Mouse (Mus musculus) heart, postnatal 0 days (tissue): Measurements from ENCODE around the gene Alox5ap. TPM values are rescaled to one million over a fixed set of nuclear protein-coding genes. Genes with fewer than 3 reads are reported as not detected.

ENCODE experiments used
- ATAC-seq: fragments of 200-750 bp; cut with Nextera tagmentation; 2 replicates; pipeline ENCODE4 v1.8.0; 2017; ENCODE audit warnings: low read depth, moderate number of reproducible peaks, moderate library complexity; ENCODE audit not compliant: insufficient read depth
- DNase-seq: peaks from one replicate; pipeline ENCODE4 v3.0.0-alpha.2; 2016; ENCODE audit warnings: low spot score
- H3K27ac ChIP-seq: fragments of 300-500 bp; sonication (generic); 2 replicates; pipeline ENCODE4 v1.5.1; 2014; ENCODE audit warnings: low read depth, mild to moderate bottlenecking
- H3K27me3 ChIP-seq: fragments of 300-500 bp; sonication (generic); 2 replicates; pipeline ENCODE4 v1.6.1; 2014; ENCODE audit warnings: low read length, mixed read lengths; ENCODE audit not compliant: control insufficient read depth, insufficient read depth
- H3K36me3 ChIP-seq: fragments of 300-500 bp; sonication (generic); replicated peaks from 2 replicates; pipeline ENCODE4 v1.6.1; 2014; ENCODE audit warnings: low read length, mixed read lengths; ENCODE audit not compliant: control insufficient read depth, insufficient read depth
- H3K4me1 ChIP-seq: fragments of 300-500 bp; sonication (generic); 2 replicates; pipeline ENCODE4 v1.6.1; 2014; ENCODE audit warnings: antibody characterized with exemption; ENCODE audit not compliant: control insufficient read depth, insufficient read depth
- H3K4me2 ChIP-seq: fragments of 300-500 bp; sonication (generic); 2 replicates; pipeline ENCODE4 v1.6.1; 2014; ENCODE audit warnings: low read depth, mild to moderate bottlenecking, low read length, moderate library complexity
- H3K4me3 ChIP-seq: fragments of 300-500 bp; sonication (generic); 2 replicates; pipeline ENCODE4 v1.5.1; 2014; ENCODE audit warnings: low read depth, low read length
- H3K9ac ChIP-seq: fragments of 300-500 bp; sonication (generic); replicated peaks from 2 replicates; pipeline ENCODE4 v1.6.1; 2014; ENCODE audit warnings: low read depth, low read length, mixed read lengths
- H3K9me3 ChIP-seq: fragments of 300-500 bp; sonication (generic); replicated peaks from 2 replicates; pipeline ENCODE4 v1.6.1; 2016; ENCODE audit warnings: low read length; ENCODE audit not compliant: control insufficient read depth
- CTCF ChIP-seq: IDR thresholded peaks from 2 replicates; pipeline ENCODE4 v1.5.1; 2016; ENCODE audit warnings: antibody characterized with exemption, control low read depth, low read depth
- EP300 ChIP-seq: IDR thresholded peaks from 2 replicates; pipeline ENCODE4 v1.6.1; 2016; ENCODE audit warnings: antibody characterized with exemption, low read depth
- WGBS: fragments of 180-500 bp; shearing (Covaris S2); extraction: QIAGEN DNeasy Blood & Tissue Kit; methylation state at CpG from one replicate; pipeline ENCODE4 v1.1.7; 2014; 5-methylcytosine and 5-hydroxymethylcytosine counted together
- microRNA-seq: library from miRNA; unstranded; fragments of <30 nt; microRNA quantifications from one replicate; pipeline ENCODE4, GENCODE M21; 2016
- polyA plus RNA-seq: library from polyadenylated mRNA; unstranded; fragments of >200 nt; fragmentation: Nextera tagmentation; extraction: Ambion mirVana; gene quantifications from 2 replicates; pipeline ENCODE4 v1.2.1, GENCODE M21; 2015
- total RNA-seq: library from RNA; depleted of rRNA; stranded (reverse); fragments of >200 nt; gene quantifications from 2 replicates; pipeline ENCODE4 v1.2.3, GENCODE M21; 2014; ENCODE audit warnings: low replicate concordance; rRNA removed

Alox5ap gene
- total and polyA plus RNA-seq, 2 experiments from 2014 or later, result 5.2 to 9.2 TPM

DNA sequence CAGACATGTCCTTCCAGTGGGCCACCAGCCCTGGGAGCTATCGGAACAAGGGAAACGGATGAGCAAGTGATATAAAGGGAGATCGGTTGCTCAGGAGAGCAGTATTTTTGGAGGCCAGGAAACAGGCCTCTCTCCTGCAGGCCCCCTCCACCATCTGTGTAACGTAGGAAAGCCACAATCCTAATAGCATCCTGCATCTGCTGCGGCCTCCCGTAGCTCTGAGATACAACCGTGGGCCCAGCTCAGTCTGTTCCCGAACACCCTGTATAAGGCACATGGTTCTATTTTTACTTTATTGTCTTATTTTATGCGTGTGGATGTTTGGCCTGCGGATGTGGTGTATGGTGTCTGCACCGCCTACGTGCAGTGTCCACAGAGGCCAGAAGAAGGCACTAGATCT lies 70.4 kb downstream of the Alox5ap start:
- H3K27ac ChIP-seq, result no peak overlapping the region
- no peak for ATAC-seq
- TF ChIP-seq CTCF, result no peak
- TF ChIP-seq EP300, result no peak
- H3K9me3 ChIP-seq, result no peaks in the 10 kb centered on the region
- 87% methylated on average over 12 of the region's 12 CpGs for WGBS
- no peak overlapping the region for H3K4me2 ChIP-seq
- H3K27me3 ChIP-seq, result no peaks in the 10 kb centered on the region
- no peaks in the 10 kb centered on the region for H3K36me3 ChIP-seq
- no peak overlapping the region for H3K9ac ChIP-seq
- peaks cover 3% of the 10 kb centered on the region; the same call in 1 of the 2 replicates for H3K4me1 ChIP-seq
- H3K4me3 ChIP-seq, result no peak overlapping the region
- DNase-seq, result no peak

DNA sequence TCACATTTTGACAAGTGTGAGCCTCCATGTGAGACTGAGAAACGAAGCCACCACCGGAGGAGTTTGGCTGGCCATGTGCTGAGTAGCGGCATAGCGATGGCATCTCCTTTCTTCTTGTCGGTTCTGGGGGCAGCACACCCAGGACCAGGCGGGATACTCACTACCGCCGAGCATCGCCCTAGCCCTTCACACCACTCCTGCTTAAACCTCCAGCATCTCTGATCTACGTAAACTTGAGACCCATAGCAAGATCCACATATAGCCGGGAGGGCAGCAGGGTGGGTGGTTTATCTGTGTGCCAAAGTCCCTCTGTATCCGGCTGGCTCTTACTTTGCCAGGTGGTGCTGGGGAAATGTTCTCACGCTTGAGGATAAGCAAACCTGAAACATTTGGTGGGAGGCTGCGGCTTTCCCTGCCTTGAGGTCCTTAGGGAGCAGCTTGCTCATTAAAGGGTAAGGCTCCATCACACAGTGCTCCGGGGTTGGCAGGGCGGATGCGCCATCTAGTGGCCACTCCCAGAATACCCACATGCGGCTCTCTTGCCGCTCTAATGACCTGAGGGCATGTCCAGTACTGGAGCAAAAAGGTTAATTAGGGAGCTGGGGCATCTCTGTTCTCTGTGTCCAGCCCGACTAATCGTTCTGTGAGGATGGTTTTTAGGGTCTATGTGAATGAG lies 71.1 kb downstream of the Alox5ap start:
- peak; percentile 76 for ATAC-seq

GRCm38 (mm10) chr5:149337148-149337547 lies 72.6 kb downstream of the Alox5ap start:
- peaks cover 3% of the 10 kb centered on the region; the same call in 1 of the 2 replicates for H3K4me1 ChIP-seq
- no peak overlapping the region for H3K4me3 ChIP-seq
- TF ChIP-seq CTCF (no peak), EP300 (no peak)
- H3K4me2 ChIP-seq, result no peak overlapping the region
- no peak for DNase-seq
- H3K9me3 ChIP-seq, result no peaks in the 10 kb centered on the region
- WGBS, result 84% methylated on average over 10 of the region's 10 CpGs
- no peak for ATAC-seq
- H3K27ac ChIP-seq, result no peak overlapping the region
- H3K36me3 ChIP-seq, result no peaks in the 10 kb centered on the region
- H3K27me3 ChIP-seq, result no peaks in the 10 kb centered on the region
- H3K9ac ChIP-seq, result no peak overlapping the region

More for the DNA sequence above, 71.1 kb downstream of the Alox5ap start:
- Histone ChIP-seq H3K9ac (no peak overlapping the region), H3K4me1 (peaks cover 3% of the 10 kb centered on the region; the same call in 1 of the 2 replicates), H3K27ac (no peak overlapping the region), H3K36me3 (no peaks in the 10 kb centered on the region), H3K4me3 (no peak overlapping the region), H3K4me2 (no peak overlapping the region), H3K27me3 (no peaks in the 10 kb centered on the region), H3K9me3 (no peaks in the 10 kb centered on the region)
- TF ChIP-seq CTCF (peak; percentile 83), EP300 (no peak)
- WGBS, result 48% methylated on average over 21 of the region's 21 CpGs
- peak; percentile 60 for DNase-seq

Small RNAs within 50 kb of the gene (microRNA-seq; reads per million reads assigned to microRNA genes)
- not detected for gene Gm24105

Other genes starting within 250 kb of the Alox5ap start
- gene Uspl1, start 80.4 kb upstream of the Alox5ap start, total RNA-seq, result 18.9 and 23.6 TPM in 2 replicates
- 17.6 and 17.8 TPM in 2 replicates for gene Uspl1, start 80.4 kb upstream of the Alox5ap start, polyA plus RNA-seq
- gene Hmgb1, start 80.3 kb upstream of the Alox5ap start, total RNA-seq, result 107 and 193 TPM in 2 replicates
- 495 and 540 TPM in 2 replicates for gene Hmgb1, start 80.3 kb upstream of the Alox5ap start, polyA plus RNA-seq
- gene Medag, start 147.0 kb downstream of the Alox5ap start, total RNA-seq, result 3.4 and 7.7 TPM in 2 replicates
- 1.7 and 2.0 TPM in 2 replicates for gene Medag, start 147.0 kb downstream of the Alox5ap start, polyA plus RNA-seq
- gene Tex26, start 174.9 kb downstream of the Alox5ap start, total RNA-seq, result 0.62 TPM in 1 of 2 replicates, not detected in the other
- 0.08 and 0.18 TPM in 2 replicates for gene Tex26, start 174.9 kb downstream of the Alox5ap start, polyA plus RNA-seq